In genomic region chr9:96094341-96094740, GRCm38 (mm10) we compare ENCODE assay signal across 29 mouse cellular contexts. TPM values are rescaled to one million over a fixed set of nuclear protein-coding genes. Genes with fewer than 3 reads are reported as not detected.
DNase-seq lines count a peak whose midpoint lies in the region; ATAC-seq and TF ChIP-seq lines count a peak whose summit lies in the region.
"Had no signal": no experiment of that assay in that cellular context is flagged by ENCODE, and none has a peak within 500 bp of the region (broad histone marks: within the 10 kb centered on the region; RNA-seq: fewer than 3 reads in every experiment).

No protein-coding gene starts in this region.

- peak; percentile 77 for DNase-seq in kidney, adult 11 months
- DNase-seq in kidney, postnatal 14 days = peak; percentile 47
- peak; percentile 4 to 10 for DNase-seq in kidney, postnatal 4 days
- no peak for DNase-seq in lung, adult 2 months
- DNase-seq in ovary, postnatal 36 days (ENCODE audit: low spot score) = no peak
- DNase-seq: adrenal gland, postnatal 10 days; adrenal gland, postnatal 36 days; B cell, adult 2 months; cerebellum, adult 18-20 months; cerebellum, adult 9-11 months; cerebellum, postnatal 25 days; forebrain, postnatal 0 days; gastrocnemius, adult 2 months; gastrocnemius, postnatal 14 days; heart, adult 18-20 months; heart, postnatal 14 days; heart, postnatal 4 days had no signal

- no peak; the same call in 1 of the 2 replicates for ATAC-seq in kidney, embryonic 16.5 days (ENCODE audit: low FRiP score, low TSS enrichment)
- no peak for ATAC-seq in megakaryocyte, adult 5-6 weeks (ENCODE audit: poor library complexity, severe bottlenecking)
- ATAC-seq: forebrain, embryonic 14.5 days; forebrain, postnatal 0 days; Patski had no signal

- H3K9ac ChIP-seq in kidney, embryonic 16.5 days (replicated peaks; ENCODE audit: low read length) = no peak overlapping the region
- H3K9ac ChIP-seq: embryonic facial prominence, embryonic 12.5 days; embryonic facial prominence, embryonic 15.5 days; forebrain, postnatal 0 days; heart, embryonic 12.5 days; heart, embryonic 15.5 days; hindbrain, embryonic 12.5 days; hindbrain, embryonic 15.5 days had no signal

- H3K9me3 ChIP-seq in kidney, embryonic 16.5 days (ENCODE audit: low read length) = peaks cover 25% of the 10 kb centered on the region
- peaks cover 57% of the 10 kb centered on the region for H3K9me3 ChIP-seq in megakaryocyte, embryonic 14.5 days
- H3K9me3 ChIP-seq: hindbrain, embryonic 15.5 days had no signal

- no peaks in the 10 kb centered on the region for H3K27me3 ChIP-seq in kidney, embryonic 16.5 days (ENCODE audit: insufficient read depth, low read length)
- peaks cover 3% of the 10 kb centered on the region for H3K27me3 ChIP-seq in megakaryocyte, embryonic 14.5 days (replicated peaks)
- H3K27me3 ChIP-seq: embryonic facial prominence, embryonic 12.5 days; embryonic facial prominence, embryonic 15.5 days; heart, embryonic 12.5 days; heart, embryonic 15.5 days; hindbrain, embryonic 12.5 days; hindbrain, embryonic 15.5 days; Patski had no signal

- no peak overlapping the region for H3K4me3 ChIP-seq in kidney, embryonic 16.5 days (ENCODE audit: low read length)
- H3K4me3 ChIP-seq in megakaryocyte, embryonic 14.5 days (replicated peaks) = peak overlapping the region; percentile 48
- no peak overlapping the region for H3K4me3 ChIP-seq in lung, adult 2 months (replicated peaks; ENCODE audit: extremely low read depth, low read depth, low read length)
- H3K4me3 ChIP-seq: embryonic facial prominence, embryonic 12.5 days; embryonic facial prominence, embryonic 15.5 days; gastrocnemius, adult 2 months; heart, embryonic 12.5 days; heart, embryonic 15.5 days; hindbrain, embryonic 12.5 days; hindbrain, embryonic 15.5 days had no signal

- 74% methylated on average over 1 of the region's 1 CpGs for WGBS in kidney, embryonic 16.5 days
- 44% methylated on average over 1 of the region's 1 CpGs for WGBS in lung, adult 2 months

- H3K4me1 ChIP-seq in kidney, embryonic 16.5 days (ENCODE audit: insufficient read depth, low read length) = no peaks in the 10 kb centered on the region
- H3K4me1 ChIP-seq in megakaryocyte, embryonic 14.5 days = peaks cover under 1% of the 10 kb centered on the region; the same call in 1 of the 2 replicates
- no peaks in the 10 kb centered on the region for H3K4me1 ChIP-seq in lung, adult 2 months (ENCODE audit: control insufficient read depth, insufficient read depth, low read length)
- H3K4me1 ChIP-seq: embryonic facial prominence, embryonic 12.5 days; embryonic facial prominence, embryonic 15.5 days; heart, embryonic 12.5 days; heart, embryonic 15.5 days; hindbrain, embryonic 12.5 days; hindbrain, embryonic 15.5 days had no signal

- H3K27ac ChIP-seq in kidney, embryonic 16.5 days (ENCODE audit: low read length) = no peak overlapping the region
- H3K27ac ChIP-seq: embryonic facial prominence, embryonic 12.5 days; embryonic facial prominence, embryonic 15.5 days; gastrocnemius, adult 2 months; heart, embryonic 15.5 days; hindbrain, embryonic 12.5 days; hindbrain, embryonic 15.5 days had no signal

- TF ChIP-seq POLR2A in lung, adult 2 months (IDR thresholded peaks at IDR 0.05; ENCODE audit: borderline replicate concordance, extremely low read depth, low read depth, low read length) = no peak

- H3K4me2 ChIP-seq in kidney, embryonic 16.5 days (replicated peaks; ENCODE audit: low read depth, low read length) = no peak overlapping the region
- H3K4me2 ChIP-seq: embryonic facial prominence, embryonic 12.5 days; embryonic facial prominence, embryonic 15.5 days; heart, embryonic 12.5 days; heart, embryonic 15.5 days; hindbrain, embryonic 12.5 days; hindbrain, embryonic 15.5 days had no signal

- no peak for TF ChIP-seq CTCF in lung, adult 2 months (IDR thresholded peaks at IDR 0.05; ENCODE audit: insufficient read depth, low read length)

- H3K36me3 ChIP-seq in kidney, embryonic 16.5 days (ENCODE audit: insufficient read depth, low read length) = no peaks in the 10 kb centered on the region
- no peaks in the 10 kb centered on the region for H3K36me3 ChIP-seq in megakaryocyte, embryonic 14.5 days (replicated peaks; ENCODE audit: low read length)
- H3K36me3 ChIP-seq: embryonic facial prominence, embryonic 12.5 days; embryonic facial prominence, embryonic 15.5 days; G1E; heart, embryonic 12.5 days; heart, embryonic 15.5 days; hindbrain, embryonic 12.5 days; hindbrain, embryonic 15.5 days had no signal

RNA-seq across cellular contexts. Expression of gene Gk5, which starts 24.8 kb away (rescaled TPM):
- polyA plus RNA-seq in kidney, embryonic 16.5 days (2015; fragmentation: Nextera tagmentation; extraction: Ambion mirVana) = 5.6 and 5.9 TPM in 2 replicates
- polyA plus RNA-seq in megakaryocyte, embryonic 14.5 days (2012; ENCODE audit: insufficient read depth, low replicate concordance) = 0.28 TPM in 1 of 2 replicates, not detected in the other
- 2.4 and 3.9 TPM in 2 replicates for total RNA-seq in megakaryocyte, adult 5-6 weeks (2015)
- 3.6 and 3.7 TPM in 2 replicates for total RNA-seq in megakaryocyte, adult 5-6 weeks (2017)
- 1.9 and 3.0 TPM in 2 replicates for polyA plus RNA-seq in lung, adult 2 months (2012; rRNA removed)

Comparison
In these comparisons a context has a peak if more than half of its experiments do, and no peak if none do; other contexts are left out.
1. DNase-seq: peak in kidney, adult 11 months (single experiment), kidney, postnatal 14 days (single experiment) and kidney, postnatal 4 days (2 of 2); none in lung, adult 2 months (single experiment) and ovary, postnatal 36 days (single experiment).